ENCODE assay signal across 8 mouse cellular contexts in the genomic region with DNA sequence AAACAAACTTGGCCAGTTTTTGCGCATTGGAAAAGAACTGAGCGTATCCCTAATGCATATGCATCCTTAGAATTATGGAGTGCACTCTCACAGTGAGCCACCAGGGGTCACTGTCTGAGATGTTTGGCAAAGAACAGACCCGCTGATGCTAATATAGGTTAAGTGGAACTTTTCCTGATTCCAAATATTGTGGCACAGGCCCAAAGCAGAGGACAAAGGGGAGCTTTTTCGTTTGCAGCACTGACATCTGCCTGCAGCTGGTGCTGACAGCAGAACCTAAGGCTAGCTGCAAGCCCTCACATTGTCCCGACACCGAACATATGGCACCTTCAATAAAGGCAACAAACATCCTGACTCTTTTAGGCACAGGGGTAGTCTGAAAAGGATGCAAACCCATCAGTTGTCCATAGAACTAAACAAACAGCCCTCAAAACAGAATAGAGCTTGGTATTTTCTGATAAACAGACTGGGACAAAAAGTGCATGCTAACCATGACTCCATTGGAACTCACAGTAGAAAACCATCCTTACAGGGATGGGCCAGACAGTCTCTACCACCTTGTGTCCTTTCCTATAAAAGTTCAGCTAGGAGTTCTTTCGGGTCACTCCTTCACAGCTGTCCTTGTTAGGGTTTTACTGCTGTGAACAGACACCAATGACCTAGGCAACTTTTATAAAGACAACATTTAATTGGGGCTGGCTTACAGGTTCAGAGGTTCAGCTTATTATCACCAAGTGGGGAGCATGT.
DNase-seq lines count a peak whose midpoint lies in the region; ATAC-seq and TF ChIP-seq lines count a peak whose summit lies in the region.

No protein-coding gene starts in this region.

- ATAC-seq in common myeloid progenitor, adult 5-6 weeks (replicated peaks; ENCODE audit: low read depth, poor library complexity, severe bottlenecking), result peak; percentile 92
- ATAC-seq in kidney, postnatal 0 days (replicated peaks; ENCODE audit: low FRiP score, low read depth), result peak; percentile 52
- ATAC-seq in liver, embryonic 11.5 days (replicated peaks; ENCODE audit: low FRiP score), result no peak
- ATAC-seq in neural tube, embryonic 14.5 days (ENCODE audit: low read depth), result peak; percentile 87

- no peaks in the 10 kb centered on the region for H3K9me3 ChIP-seq in kidney, postnatal 0 days (replicated peaks; ENCODE audit: low read length)
- no peaks in the 10 kb centered on the region for H3K9me3 ChIP-seq in liver, embryonic 11.5 days (ENCODE audit: control insufficient read depth, low read length)
- H3K9me3 ChIP-seq in neural tube, embryonic 14.5 days (ENCODE audit: control insufficient read depth, low read length), result no peaks in the 10 kb centered on the region

- no peaks in the 10 kb centered on the region for H3K4me1 ChIP-seq in spleen, adult 2 months (ENCODE audit: control insufficient read depth, insufficient read depth, insufficient read length)
- H3K4me1 ChIP-seq in kidney, postnatal 0 days (replicated peaks; ENCODE audit: insufficient read depth, low read length), result no peaks in the 10 kb centered on the region
- H3K4me1 ChIP-seq in liver, embryonic 11.5 days (replicated peaks; ENCODE audit: control insufficient read depth, insufficient read depth, low read length), result no peaks in the 10 kb centered on the region
- no peaks in the 10 kb centered on the region for H3K4me1 ChIP-seq in neural tube, embryonic 14.5 days (ENCODE audit: control insufficient read depth, insufficient read depth, low read length)

- TF ChIP-seq POLR2A in spleen, adult 2 months (IDR thresholded peaks at IDR 0.05; ENCODE audit: low read depth, low read length), result no peak

- 45% methylated on average over 7 of the region's 7 CpGs for WGBS in spleen, adult 2 months
- WGBS in kidney, postnatal 0 days, result 36% methylated on average over 7 of the region's 7 CpGs
- 57% methylated on average over 7 of the region's 7 CpGs for WGBS in liver, embryonic 11.5 days
- WGBS in neural tube, embryonic 14.5 days, result 45% methylated on average over 7 of the region's 7 CpGs

- TF ChIP-seq CTCF in spleen, adult 2 months (IDR thresholded peaks at IDR 0.05; ENCODE audit: extremely low read depth, insufficient read depth, insufficient read length, insufficient replicate concordance), result peak; percentile 26; the same call in 1 of the 2 replicates
- TF ChIP-seq CTCF in kidney, postnatal 0 days (IDR thresholded peaks at IDR 0.05; ENCODE audit: low read depth), result peak; percentile 88

- no peak overlapping the region for H3K27ac ChIP-seq in spleen, adult 2 months (ENCODE audit: insufficient read depth, low read length)
- H3K27ac ChIP-seq in kidney, postnatal 0 days, result no peak overlapping the region
- no peak overlapping the region for H3K27ac ChIP-seq in liver, embryonic 11.5 days (ENCODE audit: low read depth, low read length)
- no peak overlapping the region for H3K27ac ChIP-seq in neural tube, embryonic 14.5 days (ENCODE audit: low read depth, low read length)

- H3K4me3 ChIP-seq in spleen, adult 2 months (ENCODE audit: extremely low read depth, insufficient read depth, insufficient read length), result no peak overlapping the region
- H3K4me3 ChIP-seq in kidney, postnatal 0 days (replicated peaks; ENCODE audit: low read depth, low read length), result no peak overlapping the region
- no peak overlapping the region for H3K4me3 ChIP-seq in liver, embryonic 11.5 days (ENCODE audit: low read depth, low read length)
- no peak overlapping the region for H3K4me3 ChIP-seq in neural tube, embryonic 14.5 days (ENCODE audit: low read depth, low read length)

- no peaks in the 10 kb centered on the region for H3K27me3 ChIP-seq in spleen, adult 2 months (ENCODE audit: control insufficient read depth, insufficient read depth, low read length)
- H3K27me3 ChIP-seq in kidney, postnatal 0 days (ENCODE audit: insufficient read depth, low read length), result no peaks in the 10 kb centered on the region
- H3K27me3 ChIP-seq in liver, embryonic 11.5 days (replicated peaks; ENCODE audit: control insufficient read depth, insufficient read depth, low read length), result no peaks in the 10 kb centered on the region
- no peaks in the 10 kb centered on the region for H3K27me3 ChIP-seq in neural tube, embryonic 14.5 days (ENCODE audit: control insufficient read depth, insufficient read depth, low read length)

- no peak overlapping the region for H3K4me2 ChIP-seq in kidney, postnatal 0 days (ENCODE audit: low read length)
- no peak overlapping the region for H3K4me2 ChIP-seq in liver, embryonic 11.5 days
- H3K4me2 ChIP-seq in neural tube, embryonic 14.5 days (ENCODE audit: low read depth, low read length), result no peak overlapping the region

- H3K9ac ChIP-seq in kidney, postnatal 0 days (ENCODE audit: low read depth, low read length), result no peak overlapping the region
- no peak overlapping the region for H3K9ac ChIP-seq in liver, embryonic 11.5 days (ENCODE audit: low read depth, low read length)
- H3K9ac ChIP-seq in neural tube, embryonic 14.5 days (replicated peaks; ENCODE audit: low read depth, low read length), result no peak overlapping the region

- DNase-seq in spleen, adult 2 months (ENCODE audit: low read depth in 1 of 2, low spot score in 2 of 2), result peak in 1 of 2 experiments; percentile 19
- DNase-seq in spleen, adult 12 weeks (ENCODE audit: low spot score), result no peak
- DNase-seq in gastrocnemius, postnatal 4 days (ENCODE audit: low spot score in 2 of 2), result peak; percentile 48 to 65
- DNase-seq in kidney, postnatal 0 days (ENCODE audit: low spot score), result peak; percentile 84
- DNase-seq in liver, embryonic 11.5 days (ENCODE audit: low spot score), result peak; percentile 46
- peak; percentile 23 for DNase-seq in thymus, postnatal 0 days (ENCODE audit: low spot score)

- no peaks in the 10 kb centered on the region for H3K36me3 ChIP-seq in spleen, adult 2 months (ENCODE audit: control insufficient read depth, insufficient read depth, low read length)
- H3K36me3 ChIP-seq in kidney, postnatal 0 days (ENCODE audit: insufficient read depth, low read length), result no peaks in the 10 kb centered on the region
- no peaks in the 10 kb centered on the region for H3K36me3 ChIP-seq in liver, embryonic 11.5 days (ENCODE audit: control insufficient read depth, insufficient read depth, low read length)
- no peaks in the 10 kb centered on the region for H3K36me3 ChIP-seq in neural tube, embryonic 14.5 days (ENCODE audit: control insufficient read depth, insufficient read depth, low read length)
